Mouse (Mus musculus): Measurements from ENCODE around the gene Pitpna.

- TF ChIP-seq CTCF (IDR thresholded peaks at IDR 0.05; ENCODE audit: insufficient read depth, low read depth, low read length) (no peak), POLR2A (IDR thresholded peaks at IDR 0.05; ENCODE audit: insufficient read depth, low read depth, low read length) (peak; percentile 98)
Measured at GRCm38 (mm10) chr11:75587493-75588284, at the start of gene Pitpna.
